Mouse (Mus musculus): ENCODE measurements around the gene Slc1a5. TPM values are rescaled to one million over a fixed set of nuclear protein-coding genes. Genes with fewer than 3 reads are reported as not detected.
A peak's percentile ranks its signal among the peaks of the same experiment; 100 is the strongest.

Slc1a5 gene
- polyA plus RNA-seq, 1 experiment from 2014 or later: 30.3 TPM

DNA sequence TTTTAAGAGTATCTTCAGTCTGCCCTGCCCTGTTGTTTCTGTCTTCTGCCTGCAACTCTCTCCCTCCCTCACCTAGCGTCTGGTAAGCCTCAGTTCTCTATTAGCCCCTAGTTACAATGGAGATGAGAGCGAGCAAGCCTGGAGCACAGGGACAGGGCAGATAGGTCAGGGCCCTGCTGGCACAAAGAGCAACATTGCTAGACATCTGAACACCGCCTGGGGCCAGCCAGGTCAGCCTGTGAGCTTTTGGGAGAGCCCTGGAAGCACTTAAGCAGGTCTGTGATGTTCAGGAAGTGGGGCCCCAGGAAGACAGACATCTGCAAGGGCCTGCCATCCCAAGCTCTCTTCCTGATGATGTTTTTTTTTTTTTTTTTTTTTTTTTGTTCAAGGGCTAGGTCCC lies 40.0 kb downstream of the Slc1a5 start:
- no peak for ATAC-seq (ENCODE audit: insufficient number of reproducible peaks, insufficient read depth, low FRiP score, low read depth)
- H3K9me3 ChIP-seq (ENCODE audit: control insufficient read depth, low read length): no peaks in the 10 kb centered on the region
- H3K9ac ChIP-seq (ENCODE audit: low read length): peak overlapping the region; percentile 31; the same call in 1 of the 2 replicates
- H3K4me2 ChIP-seq (ENCODE audit: low read length): no peak overlapping the region
- H3K4me1 ChIP-seq (ENCODE audit: control insufficient read depth in 2 of 2, insufficient read depth in 2 of 2, low read length in 2 of 2): peaks cover 29 to 73% of the 10 kb centered on the region in 2 experiments
- peaks cover 40% of the 10 kb centered on the region for H3K36me3 ChIP-seq (ENCODE audit: control insufficient read depth, insufficient read depth, low read length)
- H3K27ac ChIP-seq (replicated peaks in 1 of 2; ENCODE audit: control insufficient read depth in 1 of 2, insufficient read depth in 1 of 2, low read depth in 2 of 2, low read length in 2 of 2): no peak overlapping the region
- 30% methylated on average over 3 of the region's 3 CpGs for WGBS
- H3K27me3 ChIP-seq (ENCODE audit: control insufficient read depth, insufficient read depth, low read length): no peaks in the 10 kb centered on the region
- no peak overlapping the region for H3K4me3 ChIP-seq (ENCODE audit: control insufficient read depth in 1 of 2, insufficient read depth in 1 of 2, low read depth in 1 of 2, low read length in 2 of 2)

DNA sequence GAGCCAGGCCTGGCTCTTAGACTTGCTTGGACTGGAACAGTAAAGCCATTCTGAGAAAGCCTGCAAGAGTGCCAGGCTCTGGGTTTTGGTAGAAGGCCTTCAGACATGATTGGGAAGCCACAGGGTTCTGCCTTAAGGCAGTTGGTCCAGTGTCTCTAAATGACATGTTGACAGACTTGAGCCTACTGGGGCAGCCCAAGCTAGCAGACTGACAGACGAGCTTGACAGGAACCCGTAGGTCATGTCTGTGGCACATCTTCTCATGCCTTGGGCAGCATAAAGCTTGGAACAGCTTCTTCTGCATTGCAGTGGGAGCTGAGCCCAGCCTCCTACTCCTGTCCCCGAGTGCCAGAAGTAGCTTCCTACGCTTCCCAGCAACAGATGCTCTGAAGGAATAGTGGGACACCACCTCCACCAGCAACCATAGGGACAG lies 40.5 kb downstream of the Slc1a5 start:
- no peak overlapping the region for H3K4me2 ChIP-seq (ENCODE audit: low read length)
- H3K9me3 ChIP-seq (ENCODE audit: control insufficient read depth, low read length): no peaks in the 10 kb centered on the region
- H3K27me3 ChIP-seq (ENCODE audit: control insufficient read depth, insufficient read depth, low read length): no peaks in the 10 kb centered on the region
- H3K27ac ChIP-seq (replicated peaks in 1 of 2; ENCODE audit: control insufficient read depth in 1 of 2, insufficient read depth in 1 of 2, low read depth in 2 of 2, low read length in 2 of 2): no peak overlapping the region
- no peak for ATAC-seq (ENCODE audit: insufficient number of reproducible peaks, insufficient read depth, low FRiP score, low read depth)
- H3K36me3 ChIP-seq (ENCODE audit: control insufficient read depth, insufficient read depth, low read length): peaks cover 46% of the 10 kb centered on the region
- 62% methylated on average over 4 of the region's 4 CpGs for WGBS
- H3K9ac ChIP-seq (ENCODE audit: low read length): peak overlapping the region; percentile 31; the same call in 1 of the 2 replicates
- H3K4me1 ChIP-seq (ENCODE audit: control insufficient read depth in 2 of 2, insufficient read depth in 2 of 2, low read length in 2 of 2): peaks cover 33 to 79% of the 10 kb centered on the region in 2 experiments
- H3K4me3 ChIP-seq (ENCODE audit: control insufficient read depth in 1 of 2, insufficient read depth in 1 of 2, low read depth in 1 of 2, low read length in 2 of 2): no peak overlapping the region

DNA sequence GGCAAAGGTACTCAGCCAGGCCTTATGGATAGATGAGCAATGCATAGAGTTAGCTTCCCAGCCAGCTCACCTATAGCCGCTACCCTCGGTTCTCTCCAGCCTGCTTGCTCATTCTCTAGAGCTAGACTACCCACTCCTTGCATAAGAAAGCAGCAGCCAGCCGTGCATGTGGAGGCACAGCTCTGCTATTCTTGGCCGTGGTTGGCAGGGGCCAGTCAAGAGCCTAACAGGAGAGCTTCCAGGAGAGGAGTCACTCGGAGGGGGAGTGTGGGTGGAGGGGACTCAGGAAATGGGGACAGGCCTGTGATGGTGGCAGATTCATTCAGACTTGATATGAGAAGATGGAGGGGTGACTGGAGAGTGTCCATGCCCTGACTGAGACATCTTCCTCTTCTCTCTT lies 42.6 kb downstream of the Slc1a5 start:
- ATAC-seq (ENCODE audit: insufficient number of reproducible peaks, insufficient read depth, low FRiP score, low read depth): no peak
- Histone ChIP-seq H3K9ac (ENCODE audit: low read length) (peak overlapping the region; percentile 32; the same call in 1 of the 2 replicates), H3K4me1 (ENCODE audit: control insufficient read depth in 2 of 2, insufficient read depth in 2 of 2, low read length in 2 of 2) (peaks cover 30 to 65% of the 10 kb centered on the region in 2 experiments), H3K36me3 (ENCODE audit: control insufficient read depth, insufficient read depth, low read length) (peaks cover 63% of the 10 kb centered on the region), H3K9me3 (ENCODE audit: control insufficient read depth, low read length) (no peaks in the 10 kb centered on the region), H3K27ac (replicated peaks in 1 of 2; ENCODE audit: control insufficient read depth in 1 of 2, insufficient read depth in 1 of 2, low read depth in 2 of 2, low read length in 2 of 2) (peak overlapping the region in 1 of 2 experiments; percentile 33; a peak in 2 of 4 replicates), H3K4me3 (ENCODE audit: control insufficient read depth in 1 of 2, insufficient read depth in 1 of 2, low read depth in 1 of 2, low read length in 2 of 2) (no peak overlapping the region), H3K4me2 (ENCODE audit: low read length) (no peak overlapping the region), H3K27me3 (ENCODE audit: control insufficient read depth, insufficient read depth, low read length) (no peaks in the 10 kb centered on the region)
- 38% methylated on average over 5 of the region's 5 CpGs for WGBS

DNA sequence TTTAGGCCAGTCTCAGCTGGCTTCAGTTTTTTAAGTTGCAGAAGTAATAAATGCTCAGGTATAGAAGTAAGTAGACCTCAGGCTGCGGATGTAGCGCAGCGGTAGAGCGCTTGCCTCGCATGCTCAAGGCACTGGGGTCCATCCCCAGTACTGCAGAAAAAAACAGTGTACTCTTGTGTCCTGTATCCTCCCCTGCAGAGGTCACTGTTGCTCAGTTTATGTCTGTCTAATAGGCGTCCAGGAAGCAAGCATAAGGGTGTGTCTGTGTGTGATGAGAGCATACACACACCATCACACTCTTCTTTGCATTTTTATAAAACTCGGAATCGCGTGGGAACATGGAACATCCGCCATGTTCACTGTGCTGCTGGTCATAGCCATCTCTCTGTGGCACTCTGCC lies 44.6 kb downstream of the Slc1a5 start:
- H3K27me3 ChIP-seq (ENCODE audit: control insufficient read depth, insufficient read depth, low read length): no peaks in the 10 kb centered on the region
- no peak for ATAC-seq (ENCODE audit: insufficient number of reproducible peaks, insufficient read depth, low FRiP score, low read depth)
- peaks cover 84% of the 10 kb centered on the region for H3K36me3 ChIP-seq (ENCODE audit: control insufficient read depth, insufficient read depth, low read length)
- H3K27ac ChIP-seq (replicated peaks in 1 of 2; ENCODE audit: control insufficient read depth in 1 of 2, insufficient read depth in 1 of 2, low read depth in 2 of 2, low read length in 2 of 2): no peak overlapping the region
- no peak overlapping the region for H3K9ac ChIP-seq (ENCODE audit: low read length)
- H3K4me2 ChIP-seq (ENCODE audit: low read length): no peak overlapping the region
- peaks cover 21 to 45% of the 10 kb centered on the region in 2 experiments for H3K4me1 ChIP-seq (ENCODE audit: control insufficient read depth in 2 of 2, insufficient read depth in 2 of 2, low read length in 2 of 2)
- H3K9me3 ChIP-seq (ENCODE audit: control insufficient read depth, low read length): no peaks in the 10 kb centered on the region
- H3K4me3 ChIP-seq (ENCODE audit: control insufficient read depth in 1 of 2, insufficient read depth in 1 of 2, low read depth in 1 of 2, low read length in 2 of 2): no peak overlapping the region
- 84% methylated on average over 10 of the region's 10 CpGs for WGBS

DNA sequence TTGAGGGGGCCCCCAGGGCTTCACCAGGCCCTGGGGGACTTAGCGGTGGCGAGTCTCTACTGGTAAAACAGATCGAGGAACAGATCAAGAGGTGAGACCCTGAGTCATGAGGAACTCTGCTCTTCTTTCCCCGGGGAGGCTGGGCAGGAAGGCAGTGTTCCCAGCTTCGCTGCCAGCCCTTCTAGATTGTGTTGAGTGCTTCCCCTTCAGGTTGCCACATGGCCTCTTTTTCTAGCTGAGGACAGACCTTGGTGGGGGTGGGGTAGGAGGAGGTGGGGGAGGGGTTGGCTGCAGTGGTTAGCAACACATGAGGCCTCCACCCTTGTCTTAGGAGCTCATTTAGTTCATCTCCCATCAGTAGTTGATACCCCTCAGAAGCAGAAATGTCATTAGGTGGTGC lies 45.4 kb downstream of the Slc1a5 start:
- H3K27me3 ChIP-seq (ENCODE audit: control insufficient read depth, insufficient read depth, low read length): no peaks in the 10 kb centered on the region
- 39% methylated on average over 5 of the region's 5 CpGs for WGBS
- no peaks in the 10 kb centered on the region for H3K9me3 ChIP-seq (ENCODE audit: control insufficient read depth, low read length)
- no peak for ATAC-seq (ENCODE audit: insufficient number of reproducible peaks, insufficient read depth, low FRiP score, low read depth)
- H3K27ac ChIP-seq (replicated peaks in 1 of 2; ENCODE audit: control insufficient read depth in 1 of 2, insufficient read depth in 1 of 2, low read depth in 2 of 2, low read length in 2 of 2): no peak overlapping the region
- peaks cover 91% of the 10 kb centered on the region for H3K36me3 ChIP-seq (ENCODE audit: control insufficient read depth, insufficient read depth, low read length)
- H3K4me3 ChIP-seq (ENCODE audit: control insufficient read depth in 1 of 2, insufficient read depth in 1 of 2, low read depth in 1 of 2, low read length in 2 of 2): no peak overlapping the region
- no peak overlapping the region for H3K9ac ChIP-seq (ENCODE audit: low read length)
- H3K4me2 ChIP-seq (ENCODE audit: low read length): no peak overlapping the region
- peaks cover 13 to 37% of the 10 kb centered on the region in 2 experiments for H3K4me1 ChIP-seq (ENCODE audit: control insufficient read depth in 2 of 2, insufficient read depth in 2 of 2, low read length in 2 of 2)

DNA sequence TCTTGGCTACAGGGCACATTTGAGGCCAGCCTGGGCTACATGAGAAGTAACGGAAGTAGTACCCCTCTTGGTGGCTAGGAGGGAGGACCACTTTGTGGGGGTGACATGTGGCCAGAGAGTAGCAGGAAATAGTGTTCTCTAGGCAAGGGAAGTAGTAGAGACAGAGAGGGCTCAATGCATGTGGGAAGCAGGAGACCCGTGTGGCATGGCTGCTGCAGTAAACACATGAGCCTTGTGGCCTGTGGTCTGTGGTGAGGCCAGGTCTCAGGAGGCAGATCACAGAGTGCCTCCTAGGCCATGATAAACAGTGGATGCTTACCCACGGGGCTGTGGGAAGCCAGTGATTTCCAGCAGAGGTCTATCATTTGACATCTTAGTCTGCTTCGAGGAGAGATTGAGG lies 46.1 kb downstream of the Slc1a5 start:
- Histone ChIP-seq H3K4me3 (ENCODE audit: control insufficient read depth in 1 of 2, insufficient read depth in 1 of 2, low read depth in 1 of 2, low read length in 2 of 2) (no peak overlapping the region), H3K9ac (ENCODE audit: low read length) (no peak overlapping the region), H3K27me3 (ENCODE audit: control insufficient read depth, insufficient read depth, low read length) (no peaks in the 10 kb centered on the region), H3K9me3 (ENCODE audit: control insufficient read depth, low read length) (no peaks in the 10 kb centered on the region), H3K4me1 (ENCODE audit: control insufficient read depth in 2 of 2, insufficient read depth in 2 of 2, low read length in 2 of 2) (peaks cover 10 to 30% of the 10 kb centered on the region in 2 experiments), H3K4me2 (ENCODE audit: low read length) (no peak overlapping the region), H3K36me3 (ENCODE audit: control insufficient read depth, insufficient read depth, low read length) (peaks cover 95% of the 10 kb centered on the region), H3K27ac (replicated peaks in 1 of 2; ENCODE audit: control insufficient read depth in 1 of 2, insufficient read depth in 1 of 2, low read depth in 2 of 2, low read length in 2 of 2) (no peak overlapping the region)
- ATAC-seq (ENCODE audit: insufficient number of reproducible peaks, insufficient read depth, low FRiP score, low read depth): no peak
- 75% methylated on average over 4 of the region's 4 CpGs for WGBS

DNA sequence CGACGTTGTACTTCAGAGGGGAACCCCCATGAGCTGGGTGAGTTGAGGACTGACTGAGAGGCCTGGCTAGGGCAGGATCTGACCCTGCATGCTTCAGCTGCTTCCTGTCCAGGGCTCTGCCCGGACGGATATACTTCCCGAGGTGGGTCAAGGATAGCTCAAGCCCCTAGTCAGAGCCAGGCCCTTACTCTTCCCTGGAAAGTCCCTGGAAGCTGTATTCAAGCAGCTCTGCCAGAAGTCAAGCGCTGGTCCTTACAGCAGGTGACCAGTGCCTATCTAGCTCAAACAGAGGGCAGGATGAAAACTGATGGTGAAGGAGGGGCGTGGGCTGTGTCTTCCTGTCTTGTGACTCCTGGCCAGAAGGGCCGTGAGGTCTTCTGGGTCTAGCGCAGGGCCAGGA lies 49.3 kb downstream of the Slc1a5 start:
- no peak overlapping the region for H3K9ac ChIP-seq (ENCODE audit: low read length)
- H3K27ac ChIP-seq (replicated peaks in 1 of 2; ENCODE audit: control insufficient read depth in 1 of 2, insufficient read depth in 1 of 2, low read depth in 2 of 2, low read length in 2 of 2): no peak overlapping the region
- H3K4me1 ChIP-seq (ENCODE audit: control insufficient read depth in 2 of 2, insufficient read depth in 2 of 2, low read length in 2 of 2): peaks cover 5 to 10% of the 10 kb centered on the region in 2 experiments; a peak in 3 of 4 replicates
- 85% methylated on average over 9 of the region's 9 CpGs for WGBS
- H3K9me3 ChIP-seq (ENCODE audit: control insufficient read depth, low read length): no peaks in the 10 kb centered on the region
- peaks cover 100% of the 10 kb centered on the region for H3K36me3 ChIP-seq (ENCODE audit: control insufficient read depth, insufficient read depth, low read length)
- no peaks in the 10 kb centered on the region for H3K27me3 ChIP-seq (ENCODE audit: control insufficient read depth, insufficient read depth, low read length)
- no peak overlapping the region for H3K4me3 ChIP-seq (ENCODE audit: control insufficient read depth in 1 of 2, insufficient read depth in 1 of 2, low read depth in 1 of 2, low read length in 2 of 2)
- ATAC-seq (ENCODE audit: insufficient number of reproducible peaks, insufficient read depth, low FRiP score, low read depth): no peak
- no peak overlapping the region for H3K4me2 ChIP-seq (ENCODE audit: low read length)
